Mouse (Mus musculus) liver, adult 2 months (tissue): ENCODE measurements around the gene Prkab2. TPM values are rescaled to one million over a fixed set of nuclear protein-coding genes. Genes with fewer than 3 reads are reported as not detected.

Experiments
- DNase-seq: peaks from one replicate; pipeline ENCODE4 v3.0.0-alpha.2; 2011; ENCODE audit warnings: low read depth, low spot score; ENCODE audit errors: extremely low read depth
- H3K27ac ChIP-seq: fragments of 200-500 bp; replicated peaks from 2 replicates; pipeline ENCODE4 v1.5.1; 2012; ENCODE audit warnings: low read depth, mild to moderate bottlenecking, control low read depth, inconsistent platforms, low read length; ENCODE audit not compliant: insufficient read depth
- H3K27me3 ChIP-seq: fragments of 200-500 bp; 2 replicates; pipeline ENCODE4 v1.6.1; 2012; ENCODE audit warnings: mild to moderate bottlenecking, moderate library complexity, low read length, inconsistent platforms; ENCODE audit not compliant: control insufficient read depth, insufficient read depth
- H3K36me3 ChIP-seq: fragments of 200-500 bp; 2 replicates; pipeline ENCODE4 v1.6.1; 2012; ENCODE audit warnings: low read length, inconsistent platforms; ENCODE audit not compliant: control insufficient read depth, insufficient read depth
- H3K4me1 ChIP-seq: fragments of 200-500 bp; 2 replicates; pipeline ENCODE4 v1.6.1; 2011; ENCODE audit warnings: low read length; ENCODE audit not compliant: control insufficient read depth, insufficient read depth
- H3K4me3 ChIP-seq: fragments of 200-500 bp; 2 replicates; pipeline ENCODE4 v1.5.1; 2011; ENCODE audit warnings: low read depth, mild to moderate bottlenecking, control low read depth, low read length, moderate library complexity; ENCODE audit not compliant: insufficient read depth
- H3K79me2 ChIP-seq: fragments of 200-500 bp; 2 replicates; pipeline ENCODE4 v1.6.1; 2012; ENCODE audit warnings: inconsistent platforms, mild to moderate bottlenecking, low read length, moderate library complexity; ENCODE audit not compliant: control insufficient read depth, insufficient read depth
- H3K9ac ChIP-seq: fragments of 200-500 bp; 2 replicates; pipeline ENCODE4 v1.6.1; 2012; ENCODE audit warnings: low read depth, mild to moderate bottlenecking, control low read depth, inconsistent platforms, low read length
- CTCF ChIP-seq: fragments of 200-500 bp; IDR thresholded peaks from 2 replicates; pipeline ENCODE4 v1.5.1; 2011; ENCODE audit warnings: low read depth, low read length, control low read depth
- POLR2A ChIP-seq: fragments of 200-500 bp; IDR thresholded peaks from 2 replicates; pipeline ENCODE4 v1.6.1; 2011; ENCODE audit warnings: low read length, control low read depth; ENCODE audit not compliant: insufficient read depth; ENCODE audit errors: extremely low read depth
- WGBS: fragments of 180-500 bp; shearing (Covaris S2); methylation state at CpG from one replicate; pipeline ENCODE4 v1.1.7; 2018; 5-methylcytosine and 5-hydroxymethylcytosine counted together
- polyA plus RNA-seq: library from polyadenylated mRNA; depleted of rRNA; stranded (reverse); fragments of >200 nt; gene quantifications from 2 replicates; pipeline ENCODE4 v1.2.3, GENCODE M21; 2012
- total RNA-seq: library from RNA; depleted of rRNA; stranded (reverse); fragments of >200 nt; gene quantifications from 2 replicates; pipeline ENCODE4 v1.2.3, GENCODE M21; 2014

Gene Prkab2
- total and polyA plus RNA-seq, 2 experiments: 0.83 to 1.5 TPM

GRCm38 (mm10) chr3:97689289-97689688 is 31.3 kb downstream of the Prkab2 start:
- Histone ChIP-seq H3K27me3 (no peaks in the 10 kb centered on the region), H3K4me1 (no peaks in the 10 kb centered on the region), H3K36me3 (peaks cover 21% of the 10 kb centered on the region), H3K79me2 (no peaks in the 10 kb centered on the region), H3K9ac (no peak overlapping the region), H3K4me3 (no peak overlapping the region), H3K27ac (no peak overlapping the region)
- TF ChIP-seq POLR2A (no peak), CTCF (no peak)
- DNase-seq: no peak
- WGBS: 70% methylated on average over 2 of the region's 2 CpGs

DNA sequence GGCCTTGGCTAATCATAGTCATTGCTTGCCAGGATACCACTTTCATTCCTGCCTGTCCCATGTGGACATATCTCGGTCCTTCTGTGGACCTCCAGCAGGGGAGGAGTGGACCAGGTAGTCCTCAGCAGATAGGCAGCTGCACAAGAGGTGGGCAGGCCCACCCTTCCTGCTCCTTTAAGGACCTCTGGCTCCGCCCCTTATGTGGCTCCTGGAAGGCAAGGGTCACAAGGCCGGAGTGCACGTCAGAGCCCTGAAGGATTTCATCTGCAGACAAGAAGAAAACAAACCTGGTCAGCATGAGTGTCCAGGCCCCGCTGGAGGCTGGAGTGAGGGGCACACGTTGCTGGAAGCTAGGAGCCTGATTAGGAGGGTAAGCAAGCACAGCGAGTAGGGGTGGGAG is 32.6 kb downstream of the Prkab2 start:
- Histone ChIP-seq H3K4me1 (no peaks in the 10 kb centered on the region), H3K4me3 (no peak overlapping the region), H3K79me2 (no peaks in the 10 kb centered on the region), H3K9ac (no peak overlapping the region), H3K36me3 (peaks cover 26% of the 10 kb centered on the region), H3K27me3 (no peaks in the 10 kb centered on the region), H3K27ac (no peak overlapping the region)
- TF ChIP-seq CTCF (no peak), POLR2A (no peak)
- no peak for DNase-seq
- 79% methylated on average over 7 of the region's 7 CpGs for WGBS

- Histone ChIP-seq H3K9ac (no peak overlapping the region), H3K27ac (no peak overlapping the region), H3K4me1 (no peaks in the 10 kb centered on the region), H3K4me3 (no peak overlapping the region), H3K27me3 (no peaks in the 10 kb centered on the region), H3K36me3 (peaks cover 29% of the 10 kb centered on the region), H3K79me2 (no peaks in the 10 kb centered on the region)
- WGBS: 88% methylated on average over 12 of the region's 12 CpGs
- TF ChIP-seq POLR2A (no peak), CTCF (no peak)
- DNase-seq: no peak
Measured at GRCm38 (mm10) chr3:97691443-97692017, 33.5 kb downstream of the Prkab2 start.

GRCm38 (mm10) chr3:97693806-97694205 is 35.8 kb downstream of the Prkab2 start:
- Histone ChIP-seq H3K9ac (no peak overlapping the region), H3K4me3 (no peak overlapping the region), H3K4me1 (no peaks in the 10 kb centered on the region), H3K79me2 (no peaks in the 10 kb centered on the region), H3K27me3 (no peaks in the 10 kb centered on the region), H3K27ac (no peak overlapping the region), H3K36me3 (peaks cover 37% of the 10 kb centered on the region)
- no peak for DNase-seq
- 89% methylated on average over 6 of the region's 6 CpGs for WGBS
- TF ChIP-seq CTCF: no peak
- no peak for TF ChIP-seq POLR2A

DNA sequence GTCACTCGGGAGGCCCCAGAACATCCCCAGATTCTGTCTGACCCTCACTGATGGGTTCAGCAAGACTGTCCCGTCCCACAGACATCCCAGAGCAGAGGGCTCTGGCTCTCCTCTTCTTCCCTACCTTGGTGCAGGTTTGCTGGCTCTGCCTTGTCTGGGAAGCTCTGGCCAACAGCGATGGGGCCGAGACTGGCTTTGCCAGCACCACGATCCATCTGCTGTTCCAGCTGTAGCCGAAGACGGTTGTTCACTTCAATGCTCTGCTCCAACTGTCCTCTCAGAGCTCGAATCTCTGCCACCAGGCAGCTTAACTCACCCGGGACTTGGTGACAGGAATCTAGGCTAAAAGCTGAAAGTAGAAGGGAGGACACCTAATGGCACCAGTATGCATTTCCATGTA is 38.9 kb downstream of the Prkab2 start:
- Histone ChIP-seq H3K36me3 (peaks cover 45% of the 10 kb centered on the region), H3K4me3 (no peak overlapping the region), H3K9ac (no peak overlapping the region), H3K4me1 (no peaks in the 10 kb centered on the region), H3K27me3 (no peaks in the 10 kb centered on the region), H3K79me2 (no peaks in the 10 kb centered on the region), H3K27ac (no peak overlapping the region)
- DNase-seq: no peak
- TF ChIP-seq POLR2A (no peak), CTCF (no peak)
- WGBS: 89% methylated on average over 9 of the region's 9 CpGs

DNA sequence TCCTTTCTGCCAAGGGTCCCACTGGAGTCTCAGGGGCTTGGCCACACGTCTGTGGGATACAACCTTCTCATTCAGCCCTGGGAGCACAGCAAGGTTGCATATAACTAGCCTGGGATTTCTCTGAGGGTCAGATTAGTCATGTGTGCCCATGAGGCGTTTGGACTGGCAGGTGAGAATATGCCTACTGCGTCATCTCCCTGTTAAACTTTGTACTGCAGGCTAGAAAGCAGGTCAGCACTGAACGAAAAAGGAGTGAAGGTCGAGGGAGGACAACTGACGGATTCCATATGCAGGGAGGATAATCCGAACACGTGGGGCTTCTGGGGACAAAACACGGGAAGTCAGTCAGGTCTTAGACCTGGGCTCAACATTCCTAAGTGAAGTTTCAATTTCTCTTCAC is 39.3 kb downstream of the Prkab2 start:
- Histone ChIP-seq H3K27me3 (no peaks in the 10 kb centered on the region), H3K4me1 (no peaks in the 10 kb centered on the region), H3K36me3 (peaks cover 43% of the 10 kb centered on the region), H3K79me2 (no peaks in the 10 kb centered on the region), H3K9ac (no peak overlapping the region), H3K4me3 (no peak overlapping the region), H3K27ac (no peak overlapping the region)
- peak; percentile 83 for DNase-seq
- 71% methylated on average over 9 of the region's 9 CpGs for WGBS
- no peak for TF ChIP-seq CTCF
- TF ChIP-seq POLR2A: no peak
